8 mouse cellular contexts compared by ENCODE assay signal in the genomic region with DNA sequence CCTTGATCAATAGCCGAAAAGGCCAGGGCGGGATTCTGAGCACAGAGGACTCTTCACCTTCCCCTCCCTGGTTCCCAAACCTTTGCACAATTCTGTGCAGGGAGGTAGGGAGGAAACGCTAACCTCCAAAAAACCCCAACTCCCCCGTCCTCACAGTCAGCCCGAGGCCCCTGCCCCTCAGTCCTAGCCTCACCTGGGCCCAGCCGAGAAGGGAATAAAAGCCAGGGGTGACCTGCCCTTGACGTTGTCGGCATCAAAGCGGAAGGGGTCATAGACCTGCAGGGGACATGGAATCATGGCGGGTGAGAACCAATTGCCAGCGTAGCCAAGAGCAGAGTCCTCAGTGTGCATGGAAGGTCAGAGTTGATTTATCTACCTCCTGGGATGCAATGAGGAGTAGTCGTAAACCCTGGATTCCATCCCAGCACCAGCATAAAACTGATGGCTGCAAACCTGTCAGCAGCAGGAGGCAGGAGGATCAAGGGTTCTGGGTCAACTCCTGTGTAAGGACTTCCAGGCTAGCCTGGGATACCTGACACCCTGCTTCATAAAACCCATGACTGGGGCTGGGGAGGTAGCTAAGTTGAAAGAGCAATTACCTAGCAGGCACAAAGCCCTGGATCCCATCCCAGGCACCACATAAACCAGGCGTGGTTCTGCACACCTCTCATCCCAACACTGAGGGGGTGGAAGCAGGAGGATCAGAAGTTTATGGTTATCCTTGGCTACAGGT. TPM values are rescaled to one million over a fixed set of nuclear protein-coding genes. Genes with fewer than 3 reads are reported as not detected.
DNase-seq lines count a peak whose midpoint lies in the region; ATAC-seq and TF ChIP-seq lines count a peak whose summit lies in the region.

No protein-coding gene starts in this region.

- H3K9ac ChIP-seq in kidney, postnatal 0 days (ENCODE audit: low read depth, low read length): peak overlapping the region; percentile 47; the same call in 1 of the 2 replicates
- peak overlapping the region; percentile 44; the same call in 1 of the 2 replicates for H3K9ac ChIP-seq in embryonic facial prominence, embryonic 12.5 days
- H3K9ac ChIP-seq in hindbrain, embryonic 12.5 days: peak overlapping the region; percentile 61; the same call in 1 of the 2 replicates
- H3K9ac ChIP-seq in midbrain, embryonic 12.5 days (replicated peaks): peak overlapping the region; percentile 63

- no peaks in the 10 kb centered on the region for H3K9me3 ChIP-seq in kidney, postnatal 0 days (replicated peaks; ENCODE audit: low read length)
- H3K9me3 ChIP-seq in embryonic facial prominence, embryonic 12.5 days: no peaks in the 10 kb centered on the region
- H3K9me3 ChIP-seq in hindbrain, embryonic 12.5 days (replicated peaks): no peaks in the 10 kb centered on the region
- H3K9me3 ChIP-seq in midbrain, embryonic 12.5 days: no peaks in the 10 kb centered on the region

- peak; percentile 55 for ATAC-seq in kidney, postnatal 0 days (replicated peaks; ENCODE audit: low FRiP score, low read depth)
- ATAC-seq in embryonic facial prominence, embryonic 12.5 days (ENCODE audit: insufficient number of reproducible peaks, insufficient read depth, low FRiP score, low TSS enrichment): no peak
- 0 out of 2 replicates have a peak, but pooled peaks have one; percentile 32 for ATAC-seq in hindbrain, embryonic 12.5 days (ENCODE audit: low FRiP score)
- ATAC-seq in midbrain, embryonic 12.5 days (ENCODE audit: low FRiP score, low read depth): peak; percentile 57

- H3K4me2 ChIP-seq in kidney, postnatal 0 days (ENCODE audit: low read length): peak overlapping the region; percentile 70
- H3K4me2 ChIP-seq in embryonic facial prominence, embryonic 12.5 days (replicated peaks): peak overlapping the region; percentile 58
- H3K4me2 ChIP-seq in hindbrain, embryonic 12.5 days (replicated peaks): peak overlapping the region; percentile 64
- H3K4me2 ChIP-seq in midbrain, embryonic 12.5 days (replicated peaks): peak overlapping the region; percentile 64

- peak; percentile 34 for DNase-seq in kidney, postnatal 0 days (ENCODE audit: low spot score)
- DNase-seq in kidney, postnatal 10 days: no peak
- DNase-seq in MN1 (ENCODE audit: low spot score): no peak
- DNase-seq in ovary, postnatal 36 days (ENCODE audit: low spot score): no peak
- DNase-seq in layer of hippocampus, postnatal 10 days (ENCODE audit: low spot score in 2 of 2): no peak

- H3K27ac ChIP-seq in kidney, postnatal 0 days: no peak overlapping the region
- H3K27ac ChIP-seq in embryonic facial prominence, embryonic 12.5 days: no peak overlapping the region
- H3K27ac ChIP-seq in hindbrain, embryonic 12.5 days: no peak overlapping the region
- no peak overlapping the region for H3K27ac ChIP-seq in midbrain, embryonic 12.5 days (replicated peaks)

- no peaks in the 10 kb centered on the region for H3K4me1 ChIP-seq in kidney, postnatal 0 days (replicated peaks; ENCODE audit: insufficient read depth, low read length)
- no peaks in the 10 kb centered on the region for H3K4me1 ChIP-seq in embryonic facial prominence, embryonic 12.5 days
- H3K4me1 ChIP-seq in hindbrain, embryonic 12.5 days: peaks cover 3% of the 10 kb centered on the region; the same call in 1 of the 2 replicates
- no peaks in the 10 kb centered on the region for H3K4me1 ChIP-seq in midbrain, embryonic 12.5 days

- no peaks in the 10 kb centered on the region for H3K27me3 ChIP-seq in kidney, postnatal 0 days (ENCODE audit: insufficient read depth, low read length)
- H3K27me3 ChIP-seq in embryonic facial prominence, embryonic 12.5 days: no peaks in the 10 kb centered on the region; the same call in 1 of the 2 replicates
- no peaks in the 10 kb centered on the region for H3K27me3 ChIP-seq in hindbrain, embryonic 12.5 days
- 0 out of 2 replicates have a peak, but pooled peaks cover 7% of the 10 kb centered on the region for H3K27me3 ChIP-seq in midbrain, embryonic 12.5 days

- 16% methylated on average over 13 of the region's 13 CpGs for WGBS in kidney, postnatal 0 days
- 54% methylated on average over 13 of the region's 13 CpGs for WGBS in embryonic facial prominence, embryonic 12.5 days
- WGBS in hindbrain, embryonic 12.5 days: 56% methylated on average over 13 of the region's 13 CpGs
- WGBS in midbrain, embryonic 12.5 days: 61% methylated on average over 13 of the region's 13 CpGs

- H3K36me3 ChIP-seq in kidney, postnatal 0 days (ENCODE audit: insufficient read depth, low read length): no peaks in the 10 kb centered on the region
- no peaks in the 10 kb centered on the region for H3K36me3 ChIP-seq in embryonic facial prominence, embryonic 12.5 days
- H3K36me3 ChIP-seq in hindbrain, embryonic 12.5 days: no peaks in the 10 kb centered on the region
- H3K36me3 ChIP-seq in midbrain, embryonic 12.5 days: no peaks in the 10 kb centered on the region

- H3K4me3 ChIP-seq in kidney, postnatal 0 days (replicated peaks; ENCODE audit: low read depth, low read length): peak overlapping the region; percentile 41
- peak overlapping the region; percentile 41 for H3K4me3 ChIP-seq in embryonic facial prominence, embryonic 12.5 days
- peak overlapping the region; percentile 43 for H3K4me3 ChIP-seq in hindbrain, embryonic 12.5 days
- peak overlapping the region; percentile 48 for H3K4me3 ChIP-seq in midbrain, embryonic 12.5 days

- TF ChIP-seq CTCF in kidney, postnatal 0 days (IDR thresholded peaks at IDR 0.05; ENCODE audit: low read depth): no peak

RNA-seq across cellular contexts. Expression of gene Cyp4f18, which starts 20.4 kb away (rescaled TPM):
- 1.4 and 1.9 TPM in 2 replicates for polyA plus RNA-seq in kidney, postnatal 0 days (2015; fragmentation: Nextera tagmentation; extraction: Ambion mirVana)
- polyA plus RNA-seq in embryonic facial prominence, embryonic 12.5 days (2016; fragmentation: Nextera tagmentation; extraction: Ambion mirVana): 1.0 and 1.2 TPM in 2 replicates
- 0.27 and 0.94 TPM in 2 replicates for polyA plus RNA-seq in hindbrain, embryonic 12.5 days (2016; fragmentation: Nextera tagmentation; extraction: Ambion mirVana)
- 0.63 and 1.2 TPM in 2 replicates for polyA plus RNA-seq in midbrain, embryonic 12.5 days (2016; fragmentation: Nextera tagmentation; extraction: Ambion mirVana)
- not detected for total RNA-seq in layer of hippocampus, postnatal 10 days (2021)

RNA-seq across cellular contexts. Expression of gene Zfp961, which starts 38.2 kb away (rescaled TPM):
- 20.9 and 21.9 TPM in 2 replicates for polyA plus RNA-seq in kidney, postnatal 0 days (2015; fragmentation: Nextera tagmentation; extraction: Ambion mirVana)
- 20.7 and 24.4 TPM in 2 replicates for polyA plus RNA-seq in embryonic facial prominence, embryonic 12.5 days (2016; fragmentation: Nextera tagmentation; extraction: Ambion mirVana)
- 17.5 and 17.8 TPM in 2 replicates for polyA plus RNA-seq in hindbrain, embryonic 12.5 days (2016; fragmentation: Nextera tagmentation; extraction: Ambion mirVana)
- 20.6 and 23.6 TPM in 2 replicates for polyA plus RNA-seq in midbrain, embryonic 12.5 days (2016; fragmentation: Nextera tagmentation; extraction: Ambion mirVana)
- 10 to 100 TPM; 16.1 to 17.7 TPM for total RNA-seq in layer of hippocampus, postnatal 10 days (2021)

RNA-seq across cellular contexts. Expression of gene Olfr372, which starts 52.0 kb away (rescaled TPM):
- polyA plus RNA-seq in kidney, postnatal 0 days (2015; fragmentation: Nextera tagmentation; extraction: Ambion mirVana): not detected in 2 replicates
- polyA plus RNA-seq in embryonic facial prominence, embryonic 12.5 days (2016; fragmentation: Nextera tagmentation; extraction: Ambion mirVana): not detected in 2 replicates
- not detected in 2 replicates for polyA plus RNA-seq in hindbrain, embryonic 12.5 days (2016; fragmentation: Nextera tagmentation; extraction: Ambion mirVana)
- not detected in 2 replicates for polyA plus RNA-seq in midbrain, embryonic 12.5 days (2016; fragmentation: Nextera tagmentation; extraction: Ambion mirVana)
- total RNA-seq in layer of hippocampus, postnatal 10 days (2021): not detected
